Mouse (Mus musculus) forebrain, embryonic 10.5 days (tissue): Measurements from ENCODE around the gene Eps8l3. TPM values are rescaled to one million over a fixed set of nuclear protein-coding genes. Genes with fewer than 3 reads are reported as not detected.

Source experiments
- DNase-seq: peaks from one replicate; pipeline ENCODE4 v3.0.0-alpha.2; 2017; ENCODE audit warnings: low spot score; ENCODE audit errors: extremely low spot score
- H3K27ac ChIP-seq: fragments of 300-500 bp; sonication (generic); 2 replicates; pipeline ENCODE4 v1.5.1; 2016; ENCODE audit warnings: mild to moderate bottlenecking
- H3K27me3 ChIP-seq: fragments of 300-500 bp; sonication (generic); 2 replicates; pipeline ENCODE4 v1.6.1; 2016; ENCODE audit warnings: mild to moderate bottlenecking; ENCODE audit not compliant: poor library complexity, severe bottlenecking
- H3K36me3 ChIP-seq: fragments of 300-500 bp; sonication (generic); replicated peaks from 2 replicates; pipeline ENCODE4 v1.6.1; 2016; ENCODE audit warnings: mild to moderate bottlenecking, moderate library complexity
- H3K4me1 ChIP-seq: fragments of 300-500 bp; sonication (generic); 2 replicates; pipeline ENCODE4 v1.6.1; 2016
- H3K4me3 ChIP-seq: fragments of 300-500 bp; sonication (generic); 2 replicates; pipeline ENCODE4 v1.5.1; 2016; ENCODE audit warnings: mild to moderate bottlenecking, moderate library complexity
- H3K9me3 ChIP-seq: fragments of 300-500 bp; sonication (generic); 2 replicates; pipeline ENCODE4 v1.6.1; 2016; ENCODE audit warnings: mild to moderate bottlenecking, moderate library complexity
- WGBS: fragments of 180-500 bp; shearing (Covaris S2); methylation state at CpG from one replicate; pipeline ENCODE4 v1.1.7; 2016; 5-methylcytosine and 5-hydroxymethylcytosine counted together
- polyA plus RNA-seq: library from polyadenylated mRNA; unstranded; fragments of >200 nt; fragmentation: Nextera tagmentation; extraction: Ambion mirVana; gene quantifications from 2 replicates; pipeline ENCODE4 v1.2.1, GENCODE M21; 2016

Gene Eps8l3
- not detected in 2 replicates for polyA plus RNA-seq

DNA sequence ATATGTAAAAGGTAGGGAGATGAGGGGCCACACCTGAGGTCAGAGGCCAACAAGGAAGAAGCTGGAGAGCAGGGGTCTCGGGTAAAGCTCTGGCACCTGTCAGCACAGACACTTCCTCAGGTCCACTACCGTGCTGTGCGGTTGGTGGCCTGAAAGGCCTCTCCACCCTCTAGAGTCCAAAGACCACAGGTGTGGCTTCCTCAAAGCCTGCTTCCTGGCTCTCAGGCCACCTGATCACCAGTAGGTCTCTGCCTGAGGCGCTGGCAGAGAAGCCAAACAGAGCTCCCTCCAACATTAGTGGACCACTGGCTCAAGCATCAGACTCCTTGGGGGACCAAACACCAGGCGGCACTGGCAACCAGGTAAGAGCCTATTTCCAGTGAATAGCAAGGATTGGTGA is at the start of gene Eps8l3:
Gene Eps8l3 (plus strand): TSS at position 225 of the 400 bp plus-strand sequence.
- Histone ChIP-seq H3K27ac (no peak within 1 kb of the TSS), H3K4me1 (no peaks in the 10 kb centered on the region), H3K36me3 (no peaks in the 10 kb centered on the region), H3K9me3 (no peaks in the 10 kb centered on the region), H3K27me3 (no peaks in the 10 kb centered on the region), H3K4me3 (no peak within 1 kb of the TSS)
- WGBS: 88% methylated on average over 5 of the region's 5 CpGs
- no peak for DNase-seq

- Histone ChIP-seq H3K4me3 (no peak overlapping the region), H3K27me3 (peaks cover 36% of the 10 kb centered on the region), H3K36me3 (no peaks in the 10 kb centered on the region), H3K4me1 (peaks cover 26% of the 10 kb centered on the region), H3K27ac (no peak overlapping the region), H3K9me3 (no peaks in the 10 kb centered on the region)
- DNase-seq: no peak
- 91% methylated on average over 10 of the region's 10 CpGs for WGBS
Measured at GRCm38 (mm10) chr3:107827873-107828405, 49.1 kb upstream of the Eps8l3 start.

DNA sequence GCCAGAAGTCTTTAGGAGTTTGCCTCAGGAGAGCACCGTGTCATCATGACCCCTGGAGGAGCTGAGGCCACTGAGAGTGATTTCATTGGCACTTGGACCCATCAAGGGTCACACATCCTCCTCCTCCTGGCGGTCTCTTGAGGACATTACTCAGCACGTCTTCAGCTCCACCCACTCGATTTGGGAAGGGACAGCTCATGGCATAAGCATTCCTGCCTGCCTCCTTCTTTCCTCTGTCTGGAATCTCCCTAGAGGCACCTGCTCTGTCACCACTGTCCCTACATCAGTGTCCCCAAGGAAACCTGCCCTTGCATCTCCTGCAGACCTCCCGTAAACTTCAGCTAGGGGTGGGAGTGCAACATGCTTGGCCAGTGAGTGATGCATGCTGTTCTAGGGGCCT is 48.5 kb upstream of the Eps8l3 start:
- no peaks in the 10 kb centered on the region for H3K36me3 ChIP-seq
- 73% methylated on average over 5 of the region's 5 CpGs for WGBS
- H3K27me3 ChIP-seq: peaks cover 36% of the 10 kb centered on the region
- DNase-seq: no peak
- H3K9me3 ChIP-seq: no peaks in the 10 kb centered on the region
- no peak overlapping the region for H3K4me3 ChIP-seq
- peak overlapping the region; percentile 37; the same call in 1 of the 2 replicates for H3K27ac ChIP-seq
- H3K4me1 ChIP-seq: peaks cover 32% of the 10 kb centered on the region

DNA sequence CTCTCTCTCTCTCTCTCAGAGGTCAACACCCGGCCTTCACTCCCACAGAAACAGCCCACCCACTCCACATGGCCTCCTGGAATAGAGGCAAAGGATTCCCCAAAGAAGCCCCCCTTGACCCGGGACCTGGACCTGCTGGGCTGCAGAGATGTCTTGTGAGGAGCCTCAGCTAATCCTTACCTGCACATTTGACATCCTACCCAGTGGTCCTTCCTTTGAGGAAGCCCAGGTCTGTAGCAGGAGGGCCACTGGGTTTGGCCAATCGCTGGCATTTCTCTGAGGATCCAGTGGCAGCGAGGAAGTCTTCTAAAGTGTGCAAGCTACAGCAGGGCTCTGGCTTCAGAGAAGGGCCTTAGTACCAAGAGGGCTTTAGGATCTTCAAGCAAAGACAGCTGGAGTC is 48.0 kb upstream of the Eps8l3 start:
- no peak overlapping the region for H3K4me3 ChIP-seq
- no peak for DNase-seq
- H3K27me3 ChIP-seq: peaks cover 36% of the 10 kb centered on the region
- peaks cover 36% of the 10 kb centered on the region for H3K4me1 ChIP-seq
- WGBS: 81% methylated on average over 4 of the region's 4 CpGs
- no peaks in the 10 kb centered on the region for H3K36me3 ChIP-seq
- no peak overlapping the region for H3K27ac ChIP-seq
- H3K9me3 ChIP-seq: no peaks in the 10 kb centered on the region

GRCm38 (mm10) chr3:107829625-107830024 is 47.4 kb upstream of the Eps8l3 start:
- 82% methylated on average over 14 of the region's 14 CpGs for whole genome bisulfite sequencing
- DNase-seq: no peak
- Histone ChIP-seq H3K27me3 (peaks cover 36% of the 10 kb centered on the region), H3K27ac (peak overlapping the region; percentile 35; the same call in 1 of the 2 replicates), H3K4me3 (no peak overlapping the region), H3K4me1 (peaks cover 43% of the 10 kb centered on the region), H3K36me3 (no peaks in the 10 kb centered on the region), H3K9me3 (no peaks in the 10 kb centered on the region)

DNA sequence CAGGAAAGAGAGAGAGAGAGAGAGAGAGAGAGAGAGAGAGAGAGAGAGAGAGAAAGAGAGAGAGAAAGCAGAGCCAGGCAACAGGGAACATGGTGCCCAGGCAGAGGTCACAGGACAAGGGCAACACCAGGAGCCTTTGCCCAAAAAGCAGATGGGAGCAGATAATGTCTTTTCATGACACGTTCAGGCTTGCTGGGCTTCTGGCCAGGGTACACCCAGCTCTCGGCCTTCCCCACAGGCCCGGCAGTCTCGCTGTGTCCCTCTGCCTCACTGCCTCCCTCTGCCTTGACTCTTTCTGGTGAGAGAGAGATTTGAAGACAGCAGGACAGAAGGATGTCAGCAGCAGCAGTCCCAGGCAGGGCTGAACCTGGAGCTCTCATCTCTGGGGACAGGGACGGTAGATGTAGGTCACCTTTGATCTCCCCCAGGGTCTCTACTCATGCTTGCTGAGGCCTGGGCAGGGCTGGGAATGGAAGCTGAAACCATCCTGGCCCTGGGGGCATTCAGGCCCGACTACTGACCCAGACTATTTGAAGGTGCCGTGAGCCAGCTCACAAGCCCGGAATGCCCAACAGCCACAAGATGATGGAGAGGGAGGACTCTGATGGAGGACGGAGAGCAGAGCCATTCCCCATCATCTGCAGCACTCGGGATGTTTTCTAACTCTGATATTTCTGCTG is 45.0 kb upstream of the Eps8l3 start:
- peaks cover 46% of the 10 kb centered on the region for H3K4me1 ChIP-seq
- 67% methylated on average over 10 of the region's 10 CpGs for WGBS
- no peak overlapping the region for H3K4me3 ChIP-seq
- H3K27me3 ChIP-seq: peaks cover 36% of the 10 kb centered on the region
- peak overlapping the region; percentile 76 for H3K27ac ChIP-seq
- DNase-seq: no peak
- no peaks in the 10 kb centered on the region for H3K36me3 ChIP-seq
- no peaks in the 10 kb centered on the region for H3K9me3 ChIP-seq

- Histone ChIP-seq H3K36me3 (no peaks in the 10 kb centered on the region), H3K27ac (peak overlapping the region; percentile 76), H3K4me1 (peaks cover 46% of the 10 kb centered on the region), H3K4me3 (no peak overlapping the region), H3K27me3 (peaks cover 36% of the 10 kb centered on the region), H3K9me3 (no peaks in the 10 kb centered on the region)
- 63% methylated on average over 6 of the region's 6 CpGs for WGBS
- DNase-seq: no peak
Measured at GRCm38 (mm10) chr3:107832645-107833044, 44.4 kb upstream of the Eps8l3 start.

- WGBS: 85% methylated on average over 1 of the region's 1 CpGs
- DNase-seq: no peak
- peaks cover 45% of the 10 kb centered on the region for H3K4me1 ChIP-seq
- H3K4me3 ChIP-seq: no peak overlapping the region
- H3K27ac ChIP-seq: peak overlapping the region; percentile 76
- H3K9me3 ChIP-seq: no peaks in the 10 kb centered on the region
- H3K36me3 ChIP-seq: no peaks in the 10 kb centered on the region
- peaks cover 36% of the 10 kb centered on the region for H3K27me3 ChIP-seq
Measured at GRCm38 (mm10) chr3:107833370-107833769, 43.7 kb upstream of the Eps8l3 start.

DNA sequence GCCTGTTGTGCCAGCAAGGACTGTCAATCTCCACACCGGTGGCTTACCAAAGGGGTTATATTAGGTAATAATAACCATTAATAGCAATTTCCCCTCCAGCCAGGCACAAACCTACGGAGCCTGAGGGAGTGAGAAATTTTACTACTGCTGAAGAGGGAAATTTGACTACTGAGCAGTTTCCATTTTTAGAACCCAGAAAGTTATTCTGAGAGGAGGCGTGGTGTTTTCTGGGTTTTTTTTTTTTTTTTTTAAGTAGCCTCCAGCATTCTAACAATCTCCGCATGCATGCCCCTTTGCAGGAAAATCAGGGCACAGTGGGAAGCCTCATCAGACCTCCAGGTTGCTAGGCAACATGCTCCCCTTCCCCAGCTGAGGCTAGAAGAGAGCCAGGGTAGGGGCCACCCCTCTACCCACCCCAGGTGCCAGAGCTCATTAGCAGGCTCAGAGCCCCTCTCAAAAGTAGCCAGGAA is 43.1 kb upstream of the Eps8l3 start:
- 13% methylated on average over 4 of the region's 4 CpGs for WGBS
- H3K36me3 ChIP-seq: no peaks in the 10 kb centered on the region
- H3K27ac ChIP-seq: peak overlapping the region; percentile 76
- H3K27me3 ChIP-seq: peaks cover 31% of the 10 kb centered on the region
- DNase-seq: peak; percentile 80
- no peaks in the 10 kb centered on the region for H3K9me3 ChIP-seq
- H3K4me3 ChIP-seq: peak overlapping the region; percentile 3; the same call in 1 of the 2 replicates
- peaks cover 42% of the 10 kb centered on the region for H3K4me1 ChIP-seq

GRCm38 (mm10) chr3:107835301-107835700 is 41.7 kb upstream of the Eps8l3 start:
- no peak for DNase-seq
- Histone ChIP-seq H3K4me1 (peaks cover 39% of the 10 kb centered on the region), H3K27me3 (peaks cover 19% of the 10 kb centered on the region), H3K27ac (no peak overlapping the region), H3K9me3 (no peaks in the 10 kb centered on the region), H3K4me3 (no peak overlapping the region), H3K36me3 (no peaks in the 10 kb centered on the region)
- WGBS: 93% methylated on average over 5 of the region's 5 CpGs

DNA sequence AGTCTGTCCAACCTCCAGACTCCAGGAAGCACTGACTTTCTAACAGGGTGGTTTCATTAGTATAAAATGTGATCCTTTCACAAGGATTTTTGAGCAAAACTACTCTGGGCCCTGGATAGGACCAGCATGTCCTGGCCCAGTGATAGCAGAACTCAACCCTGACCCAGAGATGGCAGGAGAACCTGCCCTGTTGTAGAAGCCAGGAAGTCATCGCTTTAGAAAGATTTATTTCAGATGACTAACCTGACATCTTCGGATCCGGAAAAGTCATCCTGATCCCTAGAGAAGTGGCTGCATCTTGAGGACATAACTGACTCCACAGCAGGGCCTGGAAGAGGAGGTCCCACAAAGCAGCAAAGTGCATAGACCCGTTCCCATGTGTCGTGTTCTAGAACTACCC is 37.2 kb upstream of the Eps8l3 start:
- Histone ChIP-seq H3K4me1 (peaks cover 5% of the 10 kb centered on the region), H3K4me3 (no peak overlapping the region), H3K36me3 (no peaks in the 10 kb centered on the region), H3K27me3 (no peaks in the 10 kb centered on the region; the same call in 1 of the 2 replicates), H3K9me3 (no peaks in the 10 kb centered on the region), H3K27ac (no peak overlapping the region)
- DNase-seq: no peak
- 93% methylated on average over 5 of the region's 5 CpGs for WGBS

DNA sequence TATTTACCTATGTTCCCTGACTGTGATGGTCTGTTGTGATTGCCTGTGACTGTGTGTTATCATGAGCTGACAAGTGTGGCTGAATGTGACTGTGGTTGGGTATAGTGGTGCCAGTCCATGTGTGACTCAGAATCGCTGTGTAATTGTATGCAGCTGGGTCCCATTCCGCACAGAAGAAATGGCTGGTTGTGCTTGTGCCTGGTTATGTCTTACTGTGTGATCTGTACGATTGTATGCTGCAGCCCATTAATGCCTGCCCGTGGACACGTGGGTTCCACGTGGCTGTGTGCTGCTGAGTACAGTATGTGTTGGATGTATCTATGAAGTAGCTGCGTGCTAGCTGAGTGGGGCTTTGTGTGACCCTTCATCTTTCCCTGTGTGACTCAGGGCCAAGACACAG is 36.2 kb upstream of the Eps8l3 start:
- Histone ChIP-seq H3K36me3 (no peaks in the 10 kb centered on the region), H3K4me3 (no peak overlapping the region), H3K4me1 (peaks cover 3% of the 10 kb centered on the region; the same call in 1 of the 2 replicates), H3K9me3 (no peaks in the 10 kb centered on the region), H3K27me3 (no peaks in the 10 kb centered on the region; the same call in 1 of the 2 replicates), H3K27ac (no peak overlapping the region)
- 90% methylated on average over 7 of the region's 7 CpGs for WGBS
- no peak for DNase-seq

DNA sequence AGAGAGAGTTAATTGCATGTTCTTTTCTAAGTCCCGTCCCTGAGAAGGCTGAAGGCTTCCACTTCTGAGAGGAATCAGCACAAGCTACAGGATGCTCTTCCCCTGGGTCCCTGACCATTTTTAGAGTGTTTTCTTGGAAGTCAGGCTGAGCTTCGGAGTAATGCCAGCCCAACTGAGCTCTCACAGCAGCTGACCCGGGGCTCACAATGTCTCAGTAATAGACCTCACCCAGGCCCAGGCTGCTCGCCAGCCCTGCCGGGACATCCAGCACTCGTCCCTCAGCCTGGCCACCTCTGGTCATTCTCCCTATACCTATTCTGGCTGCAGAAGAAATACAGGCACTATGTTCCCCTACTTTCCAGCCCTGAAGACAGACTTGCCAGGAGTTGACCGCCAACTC is 35.7 kb upstream of the Eps8l3 start:
- WGBS: 84% methylated on average over 7 of the region's 7 CpGs
- Histone ChIP-seq H3K27ac (no peak overlapping the region), H3K27me3 (no peaks in the 10 kb centered on the region), H3K36me3 (no peaks in the 10 kb centered on the region), H3K4me1 (peaks cover 3% of the 10 kb centered on the region; the same call in 1 of the 2 replicates), H3K4me3 (no peak overlapping the region), H3K9me3 (no peaks in the 10 kb centered on the region)
- no peak for DNase-seq
